Mouse (Mus musculus) inflammation-experienced regulatory T-cells, adult 6 months (primary cell): ENCODE data around the gene Cxcl16. TPM values are rescaled to one million over a fixed set of nuclear protein-coding genes. Genes with fewer than 3 reads are reported as not detected.

Experiments
- ATAC-seq: one replicate; pipeline ENCODE4 v1.8.0; 2017
- polyA plus RNA-seq, 3 experiments: library from polyadenylated mRNA; unstranded; fragments of 100-300 nt; shearing (Covaris generic); gene quantifications; one replicate each; pipeline ENCODE4 v1.2.1; 2017

Gene Cxcl16
- polyA plus RNA-seq, 3 experiments from 2014 or later, result 0.62 to 0.85 (median 0.72) TPM

- peak; percentile 80 for ATAC-seq
Measured at GRCm38 (mm10) chr11:70409594-70410296, 50.0 kb downstream of the Cxcl16 start, which contains the start of gene Pelp1. Gene Pelp1 (minus strand): TSS chr11:70410031.

Other genes starting within 250 kb of the Cxcl16 start
- gene Slc16a11, start 247.2 kb downstream of the Cxcl16 start, polyA plus RNA-seq, result under 1 TPM in 1 of 3 experiments, not detected in 2; 0.52 TPM
- 1 to 10 TPM; 2.3 to 4.3 (median 3.2) TPM for gene Slc16a13, start 238.9 kb downstream of the Cxcl16 start, polyA plus RNA-seq
- under 1 TPM in 1 of 3 experiments, not detected in 2; 0.39 TPM for gene Bcl6b, start 230.2 kb downstream of the Cxcl16 start, polyA plus RNA-seq
- 100 to 1,000 TPM; 133 to 147 (median 134) TPM for gene 0610010K14Rik, start 222.1 kb downstream of the Cxcl16 start, polyA plus RNA-seq
- 10 to 100 TPM in 1 of 3 experiments, 1 to 10 TPM in 2; 2.7 to 11.1 (median 6.1) TPM for gene Gm21988, start 220.2 kb downstream of the Cxcl16 start, polyA plus RNA-seq
- 100 to 1,000 TPM; 207 to 275 (median 255) TPM for gene Rnasek, start 220.1 kb downstream of the Cxcl16 start, polyA plus RNA-seq
- under 1 TPM in 1 of 3 experiments, not detected in 2; 0.47 TPM for gene Alox12, start 204.6 kb downstream of the Cxcl16 start, polyA plus RNA-seq
- gene Alox12e, start 137.4 kb downstream of the Cxcl16 start, polyA plus RNA-seq, result not detected
- under 1 TPM; 0.24 to 0.59 (median 0.26) TPM for gene Alox15, start 108.0 kb downstream of the Cxcl16 start, polyA plus RNA-seq
- 1 to 10 TPM; 5.2 to 7.3 (median 6.5) TPM for gene Pelp1, start 50.0 kb downstream of the Cxcl16 start, polyA plus RNA-seq
- gene Arrb2, start 27.3 kb downstream of the Cxcl16 start, polyA plus RNA-seq, result 100 to 1,000 TPM in 2 of 3 experiments, 10 to 100 TPM in 1; 50.6 to 129 (median 119) TPM
- 10 to 100 TPM; 76.7 to 81.3 (median 80.3) TPM for gene Med11, start 8.1 kb downstream of the Cxcl16 start, polyA plus RNA-seq
- gene Zmynd15, start 551 bp downstream of the Cxcl16 start, polyA plus RNA-seq, result not detected
- 1 to 10 TPM; 1.6 to 3.2 (median 2.3) TPM for gene Tm4sf5, start 45.3 kb upstream of the Cxcl16 start, polyA plus RNA-seq
- not detected for gene Vmo1, start 54.6 kb upstream of the Cxcl16 start, polyA plus RNA-seq
- not detected for gene Gltpd2, start 59.2 kb upstream of the Cxcl16 start, polyA plus RNA-seq
- gene Psmb6, start 65.4 kb upstream of the Cxcl16 start, polyA plus RNA-seq, result 100 to 1,000 TPM; 376 to 387 (median 385) TPM
- gene Gm40193, start 73.0 kb upstream of the Cxcl16 start, polyA plus RNA-seq, result not detected
- 1 to 10 TPM; 1.8 to 2.1 (median 2.0) TPM for gene Pld2, start 80.1 kb upstream of the Cxcl16 start, polyA plus RNA-seq
- gene Mink1, start 102.9 kb upstream of the Cxcl16 start, polyA plus RNA-seq, result 10 to 100 TPM in 1 of 3 experiments, 1 to 10 TPM in 2; 6.2 to 11.8 (median 9.2) TPM
- gene 4930544D05Rik, start 155.9 kb upstream of the Cxcl16 start, polyA plus RNA-seq, result not detected
- 1 to 10 TPM in 1 of 3 experiments, under 1 TPM in 2; 0.51 to 3.0 (median 0.78) TPM for gene Chrne, start 159.2 kb upstream of the Cxcl16 start, polyA plus RNA-seq
- gene Gp1ba, start 179.1 kb upstream of the Cxcl16 start, polyA plus RNA-seq, result under 1 TPM; 0.17 to 0.69 (median 0.21) TPM
- 100 to 1,000 TPM; 276 to 454 (median 423) TPM for gene Rnf167, start 187.3 kb upstream of the Cxcl16 start, polyA plus RNA-seq
- gene Slc25a11, start 187.5 kb upstream of the Cxcl16 start, polyA plus RNA-seq, result 100 to 1,000 TPM in 2 of 3 experiments, 10 to 100 TPM in 1; 85.3 to 111 (median 111) TPM
- 1,000 to 10,000 TPM; 3,037 to 4,758 (median 3,214) TPM for gene Pfn1, start 194.7 kb upstream of the Cxcl16 start, polyA plus RNA-seq
- 10 to 100 TPM in 2 of 3 experiments, 1 to 10 TPM in 1; 6.2 to 27.4 (median 21.7) TPM for gene Eno3, start 197.2 kb upstream of the Cxcl16 start, polyA plus RNA-seq
- gene Spag7, start 209.4 kb upstream of the Cxcl16 start, polyA plus RNA-seq, result 100 to 1,000 TPM; 131 to 155 (median 137) TPM
- 10 to 100 TPM; 11.5 to 17.1 (median 12.8) TPM for gene Camta2, start 228.1 kb upstream of the Cxcl16 start, polyA plus RNA-seq
- gene Inca1, start 240.2 kb upstream of the Cxcl16 start, polyA plus RNA-seq, result 1 to 10 TPM in 1 of 3 experiments, under 1 TPM in 1, not detected in 1; 0.44 to 1.0 TPM
- 1 to 10 TPM in 2 of 3 experiments, under 1 TPM in 1; 0.99 to 2.0 (median 1.3) TPM for gene Kif1c, start 240.6 kb upstream of the Cxcl16 start, polyA plus RNA-seq